Mouse (Mus musculus): Measurements from ENCODE around the gene Mtmr10. TPM values are rescaled to one million over a fixed set of nuclear protein-coding genes. Genes with fewer than 3 reads are reported as not detected.
A peak's percentile ranks its signal among the peaks of the same experiment; 100 is the strongest.

Mtmr10 gene
- total RNA-seq, 2 experiments from 2014 or later = 10.5 to 11.8 TPM

DNA sequence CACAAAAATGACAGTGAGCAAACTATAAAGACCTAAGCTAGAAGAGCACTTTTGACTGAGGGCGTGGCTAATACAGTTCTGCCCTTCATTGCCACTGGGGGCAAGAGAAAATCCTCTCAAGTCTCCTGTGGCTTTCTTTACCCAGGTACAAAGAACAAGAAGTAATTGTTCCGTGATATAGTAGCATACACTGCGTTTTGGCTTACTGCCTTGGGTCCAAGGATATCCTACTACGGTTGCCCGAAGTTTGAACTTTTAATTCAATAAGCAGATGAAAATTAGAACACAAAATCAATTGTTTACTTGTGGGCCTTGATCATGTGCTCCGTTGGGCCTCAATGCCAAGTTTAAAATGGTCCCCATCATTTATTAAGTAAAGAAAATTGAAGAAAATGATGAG lies 3.0 kb downstream of the Mtmr10 start:
- intact Hi-C loops (cut with DNase I) = no loop called here
- no peak for DNase-seq

DNA sequence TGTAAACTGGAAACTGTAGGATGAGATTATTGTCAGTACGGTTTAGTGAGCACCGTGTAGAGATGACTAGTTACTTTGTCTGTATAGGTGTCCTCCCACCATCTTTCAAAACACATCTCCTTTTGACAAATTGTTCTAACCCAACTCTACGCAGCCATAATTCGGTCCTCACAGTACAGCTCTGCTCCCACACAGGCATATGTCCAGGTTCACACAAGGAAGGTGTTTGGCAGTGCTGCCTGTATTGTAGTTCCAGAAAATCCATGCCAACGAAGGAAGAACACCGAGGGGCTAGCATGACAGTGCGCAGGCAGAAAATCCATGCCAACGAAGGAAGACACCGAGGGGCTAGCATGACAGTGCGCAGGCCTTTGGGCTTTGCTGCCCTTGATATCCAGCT lies 4.3 kb downstream of the Mtmr10 start:
- no peak for DNase-seq
- intact Hi-C loops (cut with DNase I) = no loop called here

DNA sequence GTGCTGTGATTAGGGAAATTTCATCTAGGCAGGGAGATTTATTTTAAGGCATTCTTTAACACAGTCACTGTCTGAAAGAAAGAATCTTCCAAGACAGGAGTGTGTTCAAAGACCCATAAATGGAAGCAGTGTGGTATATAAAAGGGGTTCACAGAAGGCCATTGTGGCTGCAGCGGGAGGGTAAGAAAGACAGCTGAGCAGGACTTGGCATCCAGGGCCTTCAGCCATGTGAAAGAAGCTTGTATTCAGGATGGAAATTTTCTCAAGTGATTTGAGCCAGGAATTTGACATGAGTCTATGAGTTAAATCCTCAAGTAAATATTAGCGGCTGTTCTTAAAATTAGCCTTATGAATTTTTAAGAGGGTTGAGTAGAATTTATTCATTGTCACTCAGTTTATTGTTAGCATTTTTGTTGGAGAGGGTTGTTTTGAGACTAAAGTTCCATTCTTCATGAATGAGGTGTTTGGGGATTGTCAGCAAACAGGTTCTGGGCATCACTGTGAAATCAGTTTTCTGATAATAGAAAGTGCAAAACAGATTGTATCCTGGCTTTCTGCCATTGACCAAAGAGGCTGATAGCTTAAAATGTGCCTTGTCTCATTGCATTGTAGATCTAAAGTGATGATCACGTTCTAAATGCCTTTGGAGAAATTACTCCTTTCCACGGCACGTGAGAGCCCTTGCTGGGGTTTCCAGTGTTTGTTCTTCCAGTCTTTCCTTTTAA lies 9.0 kb downstream of the Mtmr10 start:
- peak; percentile 29 for DNase-seq
- intact Hi-C loops (cut with DNase I) = no loop called here

GRCm38 (mm10) chr7:64310241-64310640 lies 22.8 kb downstream of the Mtmr10 start:
- DNase-seq = no peak
- intact Hi-C loops (cut with DNase I) = no loop called here

DNA sequence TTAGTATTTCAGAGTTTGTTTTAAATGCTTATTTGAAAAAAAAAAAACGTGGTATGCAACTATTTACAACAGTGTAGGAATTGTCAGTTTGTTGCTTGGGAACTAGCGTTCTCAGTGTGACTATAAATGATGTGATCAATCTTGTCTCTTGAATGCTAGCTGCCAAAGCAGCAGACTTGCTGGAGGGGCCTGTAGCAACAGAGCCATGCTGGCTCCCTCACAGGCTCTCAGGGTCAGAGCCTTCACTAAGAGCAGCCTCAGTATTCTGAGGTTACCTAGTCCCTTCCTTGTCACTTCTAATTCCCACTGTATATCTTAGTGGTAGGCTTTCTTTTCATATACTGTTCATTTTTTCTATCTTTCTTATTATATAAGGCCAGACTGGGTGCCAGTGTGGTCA lies 23.3 kb downstream of the Mtmr10 start:
- no peak for DNase-seq
- intact Hi-C loops (cut with DNase I) = no loop called here

DNA sequence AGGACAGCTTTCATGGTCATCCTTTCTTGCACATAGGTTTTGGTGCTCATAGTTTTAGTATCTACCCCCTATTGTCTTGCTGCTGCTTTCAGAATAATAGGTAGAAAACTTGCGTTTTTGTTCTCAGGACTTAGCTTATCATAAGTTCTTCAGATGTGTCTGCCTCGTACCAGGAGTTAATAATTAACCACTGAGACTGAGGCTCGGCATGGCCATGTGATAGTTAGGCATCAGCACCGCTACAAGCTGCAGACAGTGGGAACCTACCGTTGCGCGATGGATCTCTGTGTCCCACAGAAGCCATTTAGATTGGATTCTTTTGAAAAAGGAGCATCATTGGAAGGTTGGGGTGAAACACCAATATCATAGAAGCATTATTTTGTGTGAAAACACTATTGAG lies 25.4 kb downstream of the Mtmr10 start:
- intact Hi-C loops (cut with DNase I) = no loop called here
- no peak for DNase-seq

- intact Hi-C loops (cut with DNase I) = loop anchor here (10.0 kb wide), 1 partner anchor 156 kb away; no protein-coding TSS in a partner anchor
- DNase-seq = no peak
These were observed 33.7 kb downstream of the Mtmr10 start for GRCm38 (mm10) chr7:64321125-64321524.

- no peak for DNase-seq
- intact Hi-C loops (cut with DNase I) = loop anchor here (10.0 kb wide), 1 partner anchor 157 kb away; no protein-coding TSS in a partner anchor
These were observed 34.2 kb downstream of the Mtmr10 start for GRCm38 (mm10) chr7:64321658-64322057.

GRCm38 (mm10) chr7:64326892-64327291 lies 39.4 kb downstream of the Mtmr10 start:
- DNase-seq = peak; percentile 87
- intact Hi-C loops (cut with DNase I) = loop anchor here (10.0 kb wide), 1 partner anchor 162 kb away; no protein-coding TSS in a partner anchor

DNA sequence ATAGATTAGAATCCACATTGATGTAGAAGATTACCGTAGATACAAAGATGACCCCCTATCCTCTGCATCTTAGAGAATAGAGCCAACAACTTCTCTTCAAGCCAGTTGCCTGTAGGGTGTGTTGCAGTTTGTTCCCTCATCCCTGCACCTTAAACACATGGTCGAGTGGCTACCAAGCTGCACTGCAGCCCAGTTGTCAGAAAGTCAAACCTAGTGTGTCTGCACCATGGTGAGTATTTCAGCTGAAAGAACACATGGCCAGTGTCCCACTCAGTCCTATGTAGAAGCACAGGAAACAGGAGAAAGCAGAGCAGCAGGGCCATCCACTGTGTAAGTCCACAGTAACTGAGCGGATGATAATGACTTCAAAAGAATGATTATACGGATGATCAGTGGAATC lies 40.0 kb downstream of the Mtmr10 start:
- intact Hi-C loops (cut with DNase I) = loop anchor here (10.0 kb wide), 1 partner anchor 163 kb away; no protein-coding TSS in a partner anchor
- DNase-seq = no peak

DNA sequence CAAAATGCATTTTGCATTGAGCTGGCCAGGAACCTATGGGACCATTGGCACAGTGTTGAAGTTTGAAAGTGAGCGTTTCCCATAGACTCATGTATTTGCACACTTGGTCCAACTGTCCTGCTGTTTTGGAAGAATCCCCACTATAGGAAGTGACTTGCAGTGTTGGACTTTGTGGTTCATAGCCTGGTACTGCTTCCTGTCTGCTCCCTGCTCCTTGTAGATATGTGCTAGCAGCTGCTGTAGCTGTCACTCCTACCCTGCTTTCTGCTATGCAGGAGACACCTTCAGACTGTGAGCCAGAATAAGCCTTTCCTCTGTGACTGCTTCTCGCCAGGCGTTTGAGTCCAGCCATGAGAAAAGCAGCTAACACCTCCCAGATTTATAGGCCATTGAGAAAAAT lies 43.9 kb downstream of the Mtmr10 start:
- intact Hi-C loops (cut with DNase I) = no loop called here
- no peak for DNase-seq

GRCm38 (mm10) chr7:64332686-64333085 lies 45.2 kb downstream of the Mtmr10 start:
- intact Hi-C loops (cut with DNase I) = no loop called here
- DNase-seq = peak; percentile 43

- intact Hi-C loops (cut with DNase I) = no loop called here
- DNase-seq = no peak
These were observed 60.4 kb downstream of the Mtmr10 start for GRCm38 (mm10) chr7:64347813-64348212.

DNA sequence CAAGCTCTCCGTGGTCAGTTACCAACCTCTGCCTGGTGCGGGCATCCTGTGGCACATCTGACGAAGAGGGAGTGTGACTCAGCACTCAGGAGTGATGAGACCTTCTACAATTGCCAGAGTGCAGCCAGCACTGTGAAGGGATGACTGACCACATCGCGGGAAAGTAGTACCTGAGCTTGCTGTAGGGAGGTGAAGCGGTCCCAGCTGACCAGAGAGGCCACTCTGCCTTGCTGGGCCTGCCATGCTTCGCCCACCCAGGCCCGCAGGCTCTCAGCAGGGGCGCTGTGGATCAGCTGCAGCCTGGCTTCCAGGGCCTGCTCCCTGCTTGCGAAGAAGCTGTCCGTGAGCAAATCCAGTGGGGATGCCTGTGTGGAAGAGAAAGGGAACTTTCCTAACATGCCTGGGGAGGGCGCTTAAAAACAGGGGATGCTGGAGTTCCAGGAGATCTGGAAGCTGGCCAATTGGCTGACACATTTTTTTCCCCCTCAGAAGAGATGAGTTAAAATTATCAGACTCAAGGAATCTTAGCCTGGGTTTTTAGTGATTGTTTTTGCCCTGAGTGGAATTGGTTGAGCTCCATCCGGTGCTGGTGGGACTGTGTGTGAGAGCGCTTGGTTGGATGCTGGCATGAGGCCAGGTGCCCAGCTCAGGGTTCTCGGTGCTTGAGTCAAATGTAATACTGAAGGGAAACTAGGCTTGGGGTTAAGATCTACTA lies 61.9 kb downstream of the Mtmr10 start:
- DNase-seq = peak; percentile 61
- intact Hi-C loops (cut with DNase I) = no loop called here

- peak; percentile 71 for DNase-seq
- intact Hi-C loops (cut with DNase I) = no loop called here
These were observed 63.6 kb downstream of the Mtmr10 start for GRCm38 (mm10) chr7:64351087-64351486.

- intact Hi-C loops (cut with DNase I) = no loop called here
- no peak for DNase-seq
These were observed 66.8 kb downstream of the Mtmr10 start for GRCm38 (mm10) chr7:64354206-64354605.

GRCm38 (mm10) chr7:64356661-64357060 lies 69.2 kb downstream of the Mtmr10 start:
- no peak for DNase-seq

DNA sequence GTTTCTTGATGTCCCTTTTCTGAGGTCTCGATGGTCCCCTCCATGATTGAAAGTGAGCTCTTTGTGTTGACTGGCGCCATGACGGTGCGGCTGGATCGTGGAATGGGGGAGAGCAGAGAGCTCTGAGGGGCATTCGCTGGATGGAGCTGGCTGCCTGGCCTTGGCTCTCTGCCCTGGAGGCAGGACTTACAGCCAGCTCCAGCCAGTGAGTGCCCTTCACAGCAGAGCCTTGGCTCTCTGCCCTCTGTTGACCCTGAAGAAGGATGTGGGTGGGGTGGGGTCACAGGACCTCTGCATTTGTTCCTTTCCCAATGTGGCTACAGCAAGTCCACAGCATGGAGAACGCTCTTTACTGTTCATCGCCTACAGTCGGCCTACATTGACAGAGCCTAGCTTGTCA lies 70.0 kb downstream of the Mtmr10 start:
- DNase-seq = peak; percentile 77

More at GRCm38 (mm10) chr7:64356661-64357060, 69.2 kb downstream of the Mtmr10 start:
- intact Hi-C loops (cut with DNase I) = no loop called here

GRCm38 (mm10) chr7:64358666-64359065 lies 71.2 kb downstream of the Mtmr10 start:
- intact Hi-C loops (cut with DNase I) = no loop called here
- DNase-seq = no peak

More for the DNA sequence above, 70.0 kb downstream of the Mtmr10 start:
- intact Hi-C loops (cut with DNase I) = no loop called here

GRCm38 (mm10) chr7:64359943-64360585 lies 72.6 kb downstream of the Mtmr10 start:
- intact Hi-C loops (cut with DNase I) = no loop called here
- no peak for DNase-seq

- DNase-seq = no peak
- intact Hi-C loops (cut with DNase I) = no loop called here
These were observed 73.1 kb downstream of the Mtmr10 start for GRCm38 (mm10) chr7:64360586-64360945.

DNA sequence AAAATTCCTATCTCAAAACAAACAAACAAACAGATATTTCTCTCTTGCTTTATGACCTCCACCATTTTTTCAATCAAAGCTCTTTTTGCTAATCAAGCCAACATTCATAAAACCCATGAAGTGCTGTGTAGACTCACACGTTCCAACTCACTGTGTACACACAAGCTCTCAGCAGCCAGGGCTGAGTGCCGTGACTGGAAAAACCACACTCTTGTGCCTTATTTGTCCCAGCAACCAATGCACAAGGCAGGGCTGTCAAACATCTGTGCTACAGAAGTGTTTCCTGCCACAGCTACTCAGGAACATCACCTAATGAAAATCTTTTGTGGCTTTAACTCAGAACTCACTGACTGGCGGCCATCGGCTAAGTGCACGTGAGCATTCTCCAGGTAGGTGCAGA lies 78.4 kb downstream of the Mtmr10 start:
- no peak for DNase-seq
- intact Hi-C loops (cut with DNase I) = no loop called here
